Mouse (Mus musculus) heart, embryonic 11.5 days (tissue): ENCODE data around the gene Myo1c. TPM values are rescaled to one million over a fixed set of nuclear protein-coding genes. Genes with fewer than 3 reads are reported as not detected.

ENCODE experiments used
- ATAC-seq: fragments of 200-750 bp; cut with Nextera tagmentation; replicated peaks from 2 replicates; pipeline ENCODE4 v1.8.0; 2017; ENCODE audit warnings: moderate library complexity; ENCODE audit not compliant: insufficient number of reproducible peaks, low FRiP score, low TSS enrichment
- H3K27ac ChIP-seq: fragments of 300-500 bp; sonication (generic); 2 replicates; pipeline ENCODE4 v1.5.1; 2014; ENCODE audit warnings: mild to moderate bottlenecking, low read depth, low read length
- H3K27me3 ChIP-seq: fragments of 300-500 bp; sonication (generic); 2 replicates; pipeline ENCODE4 v1.6.1; 2014; ENCODE audit warnings: mild to moderate bottlenecking, low read length, mixed read lengths; ENCODE audit not compliant: control insufficient read depth, insufficient read depth
- H3K36me3 ChIP-seq: fragments of 300-500 bp; sonication (generic); 2 replicates; pipeline ENCODE4 v1.6.1; 2014; ENCODE audit warnings: mild to moderate bottlenecking, low read length, moderate library complexity, mixed read lengths; ENCODE audit not compliant: control insufficient read depth, insufficient read depth
- H3K4me1 ChIP-seq: fragments of 300-500 bp; sonication (generic); 2 replicates; pipeline ENCODE4 v1.6.1; 2014; ENCODE audit warnings: low read length; ENCODE audit not compliant: control insufficient read depth, insufficient read depth
- H3K4me2 ChIP-seq: fragments of 300-500 bp; sonication (generic); 2 replicates; pipeline ENCODE4 v1.6.1; 2014; ENCODE audit warnings: mild to moderate bottlenecking, moderate library complexity
- H3K4me3 ChIP-seq: fragments of 300-500 bp; sonication (generic); 2 replicates; pipeline ENCODE4 v1.5.1; 2014; ENCODE audit warnings: low read depth, low read length
- H3K9ac ChIP-seq: fragments of 300-500 bp; sonication (generic); 2 replicates; pipeline ENCODE4 v1.6.1; 2014; ENCODE audit warnings: mild to moderate bottlenecking, low read depth, low read length, moderate library complexity
- H3K9me3 ChIP-seq: fragments of 300-500 bp; sonication (generic); replicated peaks from 2 replicates; pipeline ENCODE4 v1.6.1; 2016; ENCODE audit warnings: low read length; ENCODE audit not compliant: control insufficient read depth
- WGBS: fragments of 180-500 bp; shearing (Covaris S2); extraction: QIAGEN DNeasy Blood & Tissue Kit; methylation state at CpG from one replicate; pipeline ENCODE4 v1.1.7; 2014; ENCODE audit not compliant: insufficient replicate concordance; 5-methylcytosine and 5-hydroxymethylcytosine counted together
- polyA plus RNA-seq: library from polyadenylated mRNA; unstranded; fragments of >200 nt; fragmentation: Nextera tagmentation; extraction: Ambion mirVana; gene quantifications from 2 replicates; pipeline ENCODE4 v1.2.1, GENCODE M21; 2014

The Myo1c gene
- polyA plus RNA-seq, 1 experiment from 2014 or later, result 33.0 TPM

- no peaks in the 10 kb centered on the region for H3K4me1 ChIP-seq
- H3K4me2 ChIP-seq, result no peak overlapping the region
- no peaks in the 10 kb centered on the region for H3K27me3 ChIP-seq
- H3K4me3 ChIP-seq, result no peak overlapping the region
- H3K9me3 ChIP-seq, result no peaks in the 10 kb centered on the region
- 88% methylated on average over 11 of the region's 11 CpGs for WGBS
- H3K27ac ChIP-seq, result no peak overlapping the region
- no peak for ATAC-seq
- H3K9ac ChIP-seq, result no peak overlapping the region
- peaks cover 67% of the 10 kb centered on the region for H3K36me3 ChIP-seq
Measured at GRCm38 (mm10) chr11:75669176-75669852, 19.0 kb downstream of the Myo1c start.

DNA sequence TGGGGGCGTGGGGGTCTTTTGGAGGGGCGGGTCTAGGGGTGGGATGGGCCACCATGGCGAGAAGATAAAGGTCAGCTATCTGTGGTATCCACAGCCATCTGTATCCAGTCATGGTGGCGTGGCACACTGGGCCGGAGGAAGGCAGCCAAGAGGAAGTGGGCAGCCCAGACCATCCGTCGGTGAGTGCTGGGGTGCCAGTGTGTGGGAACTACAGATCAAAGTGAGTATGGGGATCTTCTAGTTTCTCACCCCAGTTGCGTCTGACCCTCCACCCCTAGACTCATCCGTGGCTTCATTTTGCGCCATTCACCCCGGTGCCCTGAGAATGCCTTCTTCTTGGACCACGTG is 19.5 kb downstream of the Myo1c start:
- H3K36me3 ChIP-seq, result peaks cover 64% of the 10 kb centered on the region
- no peak for ATAC-seq

GRCm38 (mm10) chr11:75671426-75672180 is 21.3 kb downstream of the Myo1c start:
- no peak for ATAC-seq
- Histone ChIP-seq H3K9ac (no peak overlapping the region), H3K27me3 (no peaks in the 10 kb centered on the region), H3K27ac (no peak overlapping the region), H3K9me3 (no peaks in the 10 kb centered on the region), H3K36me3 (peaks cover 50% of the 10 kb centered on the region), H3K4me3 (no peak overlapping the region), H3K4me1 (no peaks in the 10 kb centered on the region), H3K4me2 (no peak overlapping the region)
- WGBS, result 87% methylated on average over 22 of the region's 22 CpGs

More for the DNA sequence above, 19.5 kb downstream of the Myo1c start:
- 90% methylated on average over 12 of the region's 12 CpGs for WGBS
- Histone ChIP-seq H3K27me3 (no peaks in the 10 kb centered on the region), H3K27ac (no peak overlapping the region), H3K4me1 (no peaks in the 10 kb centered on the region), H3K4me2 (no peak overlapping the region), H3K9ac (no peak overlapping the region), H3K9me3 (no peaks in the 10 kb centered on the region), H3K4me3 (no peak overlapping the region)

DNA sequence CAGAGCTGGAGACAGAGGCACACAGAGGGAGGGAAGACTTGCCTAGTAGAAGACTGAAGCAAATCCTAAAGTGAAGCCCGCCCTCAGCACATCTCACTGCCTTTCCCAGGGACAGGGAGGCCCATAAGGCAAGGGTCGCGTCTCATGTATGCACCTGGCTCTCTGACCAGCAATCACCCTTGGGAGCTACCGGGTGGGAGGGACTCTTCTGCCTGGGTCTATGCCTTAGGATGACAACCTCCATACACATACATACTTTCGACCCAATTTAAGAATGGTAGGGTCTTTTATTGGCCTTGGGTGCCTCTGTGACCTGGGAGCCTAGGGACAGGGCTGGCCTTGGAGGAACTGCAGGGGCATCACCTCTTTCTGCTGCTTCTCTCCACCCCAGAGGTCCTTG is 23.1 kb downstream of the Myo1c start:
- Histone ChIP-seq H3K9ac (no peak overlapping the region), H3K36me3 (peaks cover 39% of the 10 kb centered on the region), H3K27ac (no peak overlapping the region), H3K9me3 (no peaks in the 10 kb centered on the region), H3K27me3 (no peaks in the 10 kb centered on the region), H3K4me1 (no peaks in the 10 kb centered on the region), H3K4me3 (no peak overlapping the region), H3K4me2 (no peak overlapping the region)
- WGBS, result 92% methylated on average over 5 of the region's 5 CpGs
- no peak for ATAC-seq

- Histone ChIP-seq H3K9ac (no peak overlapping the region), H3K4me3 (no peak overlapping the region), H3K4me1 (no peaks in the 10 kb centered on the region), H3K4me2 (no peak overlapping the region), H3K27ac (no peak overlapping the region), H3K36me3 (peaks cover 30% of the 10 kb centered on the region), H3K27me3 (no peaks in the 10 kb centered on the region), H3K9me3 (no peaks in the 10 kb centered on the region)
- no peak for ATAC-seq
- WGBS, result 79% methylated on average over 3 of the region's 3 CpGs
Measured at GRCm38 (mm10) chr11:75674875-75675274, 24.6 kb downstream of the Myo1c start.

GRCm38 (mm10) chr11:75677881-75678746 is 27.8 kb downstream of the Myo1c start:
- H3K9ac ChIP-seq, result peak overlapping the region; percentile 59
- WGBS, result 80% methylated on average over 3 of the region's 3 CpGs
- H3K27me3 ChIP-seq, result no peaks in the 10 kb centered on the region
- H3K36me3 ChIP-seq, result peaks cover 3% of the 10 kb centered on the region; the same call in 1 of the 2 replicates
- H3K9me3 ChIP-seq, result no peaks in the 10 kb centered on the region
- H3K27ac ChIP-seq, result peak overlapping the region; percentile 90
- peak overlapping the region; percentile 85 for H3K4me2 ChIP-seq
- peak overlapping the region; percentile 94 for H3K4me3 ChIP-seq
- H3K4me1 ChIP-seq, result peaks cover 11% of the 10 kb centered on the region
- ATAC-seq, result no peak

DNA sequence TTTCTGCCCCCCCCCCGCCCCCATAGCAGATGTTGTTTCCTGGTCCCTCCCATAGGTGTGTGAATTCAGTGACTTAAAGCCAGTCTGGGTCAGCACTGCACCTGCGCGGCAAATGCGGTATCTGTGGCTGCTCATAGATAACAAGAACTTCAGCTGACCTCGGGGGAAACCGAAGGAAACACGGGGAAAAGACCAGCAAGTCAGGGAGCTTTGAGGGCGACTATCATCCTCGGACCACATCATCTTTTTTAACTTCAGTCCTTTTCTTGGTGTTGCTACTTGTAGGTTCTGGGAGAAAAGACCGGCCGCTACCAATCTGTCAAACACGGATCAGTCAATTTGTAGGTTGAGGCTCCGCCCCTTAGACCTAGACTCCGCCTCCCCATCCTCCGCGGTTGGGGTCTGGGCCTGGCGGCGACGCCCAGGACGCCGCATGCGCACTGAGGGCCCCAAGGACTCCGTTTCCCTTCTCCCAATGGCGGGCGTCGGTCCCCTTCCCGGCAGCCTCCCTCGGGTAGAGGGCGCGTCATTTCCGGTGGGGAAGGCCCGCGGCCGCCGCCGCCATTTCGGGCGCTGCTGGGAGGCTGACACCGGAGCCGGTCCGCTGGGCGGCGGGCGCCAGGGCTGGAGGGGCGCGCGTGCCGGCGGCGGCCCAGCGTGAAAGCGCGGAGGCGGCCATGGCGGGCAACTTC is 28.6 kb downstream of the Myo1c start, which contains the start of gene Crk:
TSS of gene Crk (plus strand) at position 513 of the 692 bp plus-strand sequence.
- Histone ChIP-seq H3K27ac (peak within 1 kb of the TSS; percentile 90), H3K4me1 (peaks cover 11% of the 10 kb centered on the region), H3K4me2 (peak within 1 kb of the TSS; percentile 85), H3K9ac (peak within 1 kb of the TSS; percentile 89), H3K4me3 (peak within 1 kb of the TSS; percentile 94), H3K27me3 (no peaks in the 10 kb centered on the region), H3K9me3 (no peaks in the 10 kb centered on the region), H3K36me3 (peaks cover 3% of the 10 kb centered on the region; the same call in 1 of the 2 replicates)
- under 1% methylated on average over 55 of the region's 55 CpGs for WGBS
- peak; percentile 96 for ATAC-seq
